Mouse (Mus musculus): ENCODE results near the gene Csta1. TPM values are rescaled to one million over a fixed set of nuclear protein-coding genes. Genes with fewer than 3 reads are reported as not detected.

The Csta1 gene
- polyA plus RNA-seq, 1 experiment from 2014 or later, result not detected

Other genes starting within 250 kb of the Csta1 start
- gene Parp9, start 192.8 kb downstream of the Csta1 start, polyA plus RNA-seq (2015; fragmentation: Nextera tagmentation; extraction: Ambion mirVana), result 1.8 and 2.6 TPM in 2 replicates
- 1.5 and 1.8 TPM in 2 replicates for gene Dtx3l, start 192.1 kb downstream of the Csta1 start, polyA plus RNA-seq (2015; fragmentation: Nextera tagmentation; extraction: Ambion mirVana)
- 74.3 and 83.1 TPM in 2 replicates for gene Kpna1, start 152.5 kb downstream of the Csta1 start, polyA plus RNA-seq (2015; fragmentation: Nextera tagmentation; extraction: Ambion mirVana)
- 13.0 and 13.2 TPM in 2 replicates for gene Wdr5b, start 90.1 kb downstream of the Csta1 start, polyA plus RNA-seq (2015; fragmentation: Nextera tagmentation; extraction: Ambion mirVana)
- 128 and 129 TPM in 2 replicates for gene Fam162a, start 59.6 kb downstream of the Csta1 start, polyA plus RNA-seq (2015; fragmentation: Nextera tagmentation; extraction: Ambion mirVana)
- gene Ccdc58, start 59.6 kb downstream of the Csta1 start, polyA plus RNA-seq (2015; fragmentation: Nextera tagmentation; extraction: Ambion mirVana), result 27.4 and 27.6 TPM in 2 replicates
- not detected in 2 replicates for gene Stfa2l1, start 25.6 kb upstream of the Csta1 start, polyA plus RNA-seq (2015; fragmentation: Nextera tagmentation; extraction: Ambion mirVana)
- 1.1 TPM in 1 of 2 replicates, not detected in the other for gene Gm5483, start 53.0 kb upstream of the Csta1 start, polyA plus RNA-seq (2015; fragmentation: Nextera tagmentation; extraction: Ambion mirVana)
- not detected in 2 replicates for gene Gm5416, start 79.2 kb upstream of the Csta1 start, polyA plus RNA-seq (2015; fragmentation: Nextera tagmentation; extraction: Ambion mirVana)
- gene 2010005H15Rik, start 90.2 kb upstream of the Csta1 start, polyA plus RNA-seq (2015; fragmentation: Nextera tagmentation; extraction: Ambion mirVana), result not detected in 2 replicates
- gene Stfa1, start 145.7 kb upstream of the Csta1 start, polyA plus RNA-seq (2015; fragmentation: Nextera tagmentation; extraction: Ambion mirVana), result 0.68 and 2.0 TPM in 2 replicates
- not detected in 2 replicates for gene BC117090, start 203.1 kb upstream of the Csta1 start, polyA plus RNA-seq (2015; fragmentation: Nextera tagmentation; extraction: Ambion mirVana)
- gene BC100530, start 236.5 kb upstream of the Csta1 start, polyA plus RNA-seq (2015; fragmentation: Nextera tagmentation; extraction: Ambion mirVana), result 1.0 and 2.6 TPM in 2 replicates

Measured in midbrain, embryonic 15.5 days (tissue).